Comparison of ENCODE assay signal across 11 mouse cellular contexts in the genomic region with DNA sequence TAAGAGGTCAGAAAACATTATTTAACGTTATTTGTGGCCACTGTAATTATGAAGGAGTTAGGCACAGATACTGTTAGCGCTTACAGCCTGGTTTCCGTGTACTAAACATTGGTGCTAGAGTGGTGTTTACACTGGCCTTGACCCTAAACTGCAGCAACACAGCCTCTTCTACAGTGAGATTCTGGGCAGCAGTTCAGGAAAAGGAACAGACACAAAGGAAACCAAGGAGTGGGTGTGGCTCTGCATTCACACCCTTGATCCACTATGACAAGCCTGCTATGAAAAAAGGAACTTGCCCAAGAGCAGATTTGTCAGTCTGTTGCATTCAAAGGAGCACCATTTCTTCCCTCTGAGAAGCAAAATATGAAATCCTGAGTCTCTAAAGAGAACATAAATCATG.
DNase-seq lines count a peak whose midpoint lies in the region; ATAC-seq lines count a peak whose summit lies in the region.
"Had no signal": no experiment of that assay in that cellular context is flagged by ENCODE, and none has a peak within 500 bp of the region (broad histone marks: within the 10 kb centered on the region; RNA-seq: fewer than 3 reads in every experiment).

No protein-coding gene starts in this region.

- peaks cover 6% of the 10 kb centered on the region; the same call in 1 of the 2 replicates for H3K9me3 ChIP-seq in heart, embryonic 11.5 days (replicated peaks; ENCODE audit: control insufficient read depth, low read length)
- H3K9me3 ChIP-seq in forebrain, embryonic 16.5 days (ENCODE audit: control insufficient read depth, low read length): no peaks in the 10 kb centered on the region
- peaks cover 3% of the 10 kb centered on the region; the same call in 1 of the 2 replicates for H3K9me3 ChIP-seq in intestine, embryonic 16.5 days (ENCODE audit: control insufficient read depth, low read length)

- 70% methylated on average over 3 of the region's 3 CpGs for WGBS in heart, embryonic 11.5 days (ENCODE audit: insufficient replicate concordance)
- WGBS in forebrain, embryonic 16.5 days: 14% methylated on average over 3 of the region's 3 CpGs
- WGBS in intestine, embryonic 16.5 days: 52% methylated on average over 3 of the region's 3 CpGs

- H3K9ac ChIP-seq in heart, embryonic 11.5 days (ENCODE audit: low read depth, low read length): no peak overlapping the region
- H3K9ac ChIP-seq in forebrain, embryonic 16.5 days (replicated peaks; ENCODE audit: low read depth, low read length): no peak overlapping the region
- no peak overlapping the region for H3K9ac ChIP-seq in intestine, embryonic 16.5 days (ENCODE audit: low read depth, low read length)
- H3K9ac ChIP-seq: liver, embryonic 14.5 days had no signal

- no peak overlapping the region for H3K27ac ChIP-seq in heart, embryonic 11.5 days (ENCODE audit: low read depth, low read length)
- H3K27ac ChIP-seq in forebrain, embryonic 16.5 days (ENCODE audit: low read length): no peak overlapping the region
- H3K27ac ChIP-seq in intestine, embryonic 16.5 days (ENCODE audit: low read length): no peak overlapping the region
- H3K27ac ChIP-seq: liver, embryonic 14.5 days had no signal

- DNase-seq in heart, postnatal 10 days: peak; percentile 12 to 19
- peak; percentile 13 for DNase-seq in WW6 (ENCODE audit: low read depth, low spot score)
- no peak for DNase-seq in B cell, adult 2 months
- DNase-seq in ovary, postnatal 10 days (ENCODE audit: low spot score): no peak
- DNase-seq: cerebellum, adult 9-11 months had no signal

- H3K4me3 ChIP-seq in heart, embryonic 11.5 days (ENCODE audit: low read depth, low read length): no peak overlapping the region
- H3K4me3 ChIP-seq in forebrain, embryonic 16.5 days (replicated peaks; ENCODE audit: low read length): no peak overlapping the region
- H3K4me3 ChIP-seq in intestine, embryonic 16.5 days (ENCODE audit: low read length): no peak overlapping the region

- no peak for ATAC-seq in heart, embryonic 11.5 days (replicated peaks; ENCODE audit: insufficient number of reproducible peaks, low FRiP score, low TSS enrichment)
- peak; percentile 76 for ATAC-seq in forebrain, embryonic 16.5 days
- peak; percentile 99 for ATAC-seq in megakaryocyte, adult 5-6 weeks (ENCODE audit: poor library complexity, severe bottlenecking)
- ATAC-seq in intestine, embryonic 16.5 days: no peak

- H3K36me3 ChIP-seq in heart, embryonic 11.5 days (ENCODE audit: control insufficient read depth, insufficient read depth, low read length): no peaks in the 10 kb centered on the region
- H3K36me3 ChIP-seq in forebrain, embryonic 16.5 days (ENCODE audit: control insufficient read depth, insufficient read depth): no peaks in the 10 kb centered on the region
- no peaks in the 10 kb centered on the region for H3K36me3 ChIP-seq in intestine, embryonic 16.5 days (ENCODE audit: control insufficient read depth, insufficient read depth, low read length)

- no peaks in the 10 kb centered on the region for H3K4me1 ChIP-seq in heart, embryonic 11.5 days (ENCODE audit: control insufficient read depth, insufficient read depth, low read length)
- H3K4me1 ChIP-seq in forebrain, embryonic 16.5 days (replicated peaks; ENCODE audit: control insufficient read depth, insufficient read depth, low read length): peaks cover 2% of the 10 kb centered on the region
- H3K4me1 ChIP-seq in intestine, embryonic 16.5 days (ENCODE audit: control insufficient read depth, insufficient read depth, low read length): no peaks in the 10 kb centered on the region

- H3K27me3 ChIP-seq in heart, embryonic 11.5 days (ENCODE audit: control insufficient read depth, insufficient read depth, low read length): no peaks in the 10 kb centered on the region
- no peaks in the 10 kb centered on the region for H3K27me3 ChIP-seq in forebrain, embryonic 16.5 days (replicated peaks; ENCODE audit: control insufficient read depth, insufficient read depth, low read length)
- H3K27me3 ChIP-seq in intestine, embryonic 16.5 days (replicated peaks; ENCODE audit: control insufficient read depth, insufficient read depth, low read length): no peaks in the 10 kb centered on the region
- H3K27me3 ChIP-seq: Patski had no signal

- no peak overlapping the region for H3K4me2 ChIP-seq in heart, embryonic 11.5 days
- H3K4me2 ChIP-seq in forebrain, embryonic 16.5 days (ENCODE audit: low read length): no peak overlapping the region
- no peak overlapping the region for H3K4me2 ChIP-seq in intestine, embryonic 16.5 days (ENCODE audit: low read depth, low read length)

- intact Hi-C loops in heart, postnatal 10 days (cut with DNase I): no loop called here

Comparison
In these comparisons a context has a peak if more than half of its experiments do, and no peak if none do; other contexts are left out.
1. DNase-seq: peak in heart, postnatal 10 days (2 of 2) and WW6 (single experiment); none in B cell, adult 2 months (0 of 2) and ovary, postnatal 10 days (single experiment).
2. ATAC-seq: peak in forebrain, embryonic 16.5 days (single experiment) and megakaryocyte, adult 5-6 weeks (single experiment); none in heart, embryonic 11.5 days (single experiment) and intestine, embryonic 16.5 days (single experiment).